Mouse (Mus musculus): ENCODE data around the gene Kpna1. TPM values are rescaled to one million over a fixed set of nuclear protein-coding genes. Genes with fewer than 3 reads are reported as not detected.

Kpna1 gene
- polyA plus RNA-seq, 1 experiment from 2014 or later, result 35.9 TPM

GRCm38 (mm10) chr16:36079916-36080315, 101.4 kb downstream of the Kpna1 start:
- Histone ChIP-seq H3K9me3 (ENCODE audit: low read length) (no peaks in the 10 kb centered on the region), H3K4me2 (replicated peaks; ENCODE audit: low read depth, low read length) (no peak overlapping the region), H3K36me3 (ENCODE audit: insufficient read depth, low read length) (peaks cover 9% of the 10 kb centered on the region; the same call in 1 of the 2 replicates), H3K27ac (ENCODE audit: low read length) (no peak overlapping the region), H3K4me1 (ENCODE audit: insufficient read depth, low read length) (no peaks in the 10 kb centered on the region), H3K27me3 (ENCODE audit: insufficient read depth, low read length) (no peaks in the 10 kb centered on the region), H3K9ac (replicated peaks; ENCODE audit: low read length) (no peak overlapping the region), H3K4me3 (ENCODE audit: low read length) (no peak overlapping the region)
- ATAC-seq (ENCODE audit: low FRiP score, low TSS enrichment), result no peak
- 92% methylated on average over 3 of the region's 3 CpGs for WGBS

Other genes starting within 250 kb of the Kpna1 start
- gene Dirc2, start 209.4 kb upstream of the Kpna1 start, polyA plus RNA-seq (2015; fragmentation: Nextera tagmentation; extraction: Ambion mirVana), result 12.2 and 12.3 TPM in 2 replicates
- 16.7 and 17.3 TPM in 2 replicates for gene Hspbap1, start 208.4 kb upstream of the Kpna1 start, polyA plus RNA-seq (2015; fragmentation: Nextera tagmentation; extraction: Ambion mirVana)
- gene Parp14, start 107.2 kb upstream of the Kpna1 start, polyA plus RNA-seq (2015; fragmentation: Nextera tagmentation; extraction: Ambion mirVana), result 1.3 and 1.4 TPM in 2 replicates
- gene Parp9, start 40.3 kb upstream of the Kpna1 start, polyA plus RNA-seq (2015; fragmentation: Nextera tagmentation; extraction: Ambion mirVana), result 4.8 and 5.0 TPM in 2 replicates
- 3.9 and 4.5 TPM in 2 replicates for gene Dtx3l, start 39.6 kb upstream of the Kpna1 start, polyA plus RNA-seq (2015; fragmentation: Nextera tagmentation; extraction: Ambion mirVana)
- gene Wdr5b, start 62.4 kb downstream of the Kpna1 start, polyA plus RNA-seq (2015; fragmentation: Nextera tagmentation; extraction: Ambion mirVana), result 8.5 and 9.3 TPM in 2 replicates
- 317 and 325 TPM in 2 replicates for gene Fam162a, start 92.8 kb downstream of the Kpna1 start, polyA plus RNA-seq (2015; fragmentation: Nextera tagmentation; extraction: Ambion mirVana)
- gene Ccdc58, start 92.9 kb downstream of the Kpna1 start, polyA plus RNA-seq (2015; fragmentation: Nextera tagmentation; extraction: Ambion mirVana), result 80.7 and 86.8 TPM in 2 replicates
- gene Csta1, start 152.5 kb downstream of the Kpna1 start, polyA plus RNA-seq (2015; fragmentation: Nextera tagmentation; extraction: Ambion mirVana), result 0.05 and 0.12 TPM in 2 replicates
- gene Stfa2l1, start 178.1 kb downstream of the Kpna1 start, polyA plus RNA-seq (2015; fragmentation: Nextera tagmentation; extraction: Ambion mirVana), result 1.0 TPM in 2 replicates
- gene Gm5483, start 205.5 kb downstream of the Kpna1 start, polyA plus RNA-seq (2015; fragmentation: Nextera tagmentation; extraction: Ambion mirVana), result 1.6 and 1.7 TPM in 2 replicates
- 0.74 TPM in 1 of 2 replicates, not detected in the other for gene Gm5416, start 231.7 kb downstream of the Kpna1 start, polyA plus RNA-seq (2015; fragmentation: Nextera tagmentation; extraction: Ambion mirVana)
- not detected in 2 replicates for gene 2010005H15Rik, start 242.7 kb downstream of the Kpna1 start, polyA plus RNA-seq (2015; fragmentation: Nextera tagmentation; extraction: Ambion mirVana)